Mouse (Mus musculus) urinary bladder, postnatal 36 days (tissue): ENCODE data around the gene Cpped1.

ENCODE experiments used
- DNase-seq, 2 experiments: peaks; one replicate each; pipeline ENCODE4 v3.0.0; 2022; ENCODE audit warnings: low spot score in 2 of 2, mixed read lengths in 1 of 2

Gene Cpped1

DNA sequence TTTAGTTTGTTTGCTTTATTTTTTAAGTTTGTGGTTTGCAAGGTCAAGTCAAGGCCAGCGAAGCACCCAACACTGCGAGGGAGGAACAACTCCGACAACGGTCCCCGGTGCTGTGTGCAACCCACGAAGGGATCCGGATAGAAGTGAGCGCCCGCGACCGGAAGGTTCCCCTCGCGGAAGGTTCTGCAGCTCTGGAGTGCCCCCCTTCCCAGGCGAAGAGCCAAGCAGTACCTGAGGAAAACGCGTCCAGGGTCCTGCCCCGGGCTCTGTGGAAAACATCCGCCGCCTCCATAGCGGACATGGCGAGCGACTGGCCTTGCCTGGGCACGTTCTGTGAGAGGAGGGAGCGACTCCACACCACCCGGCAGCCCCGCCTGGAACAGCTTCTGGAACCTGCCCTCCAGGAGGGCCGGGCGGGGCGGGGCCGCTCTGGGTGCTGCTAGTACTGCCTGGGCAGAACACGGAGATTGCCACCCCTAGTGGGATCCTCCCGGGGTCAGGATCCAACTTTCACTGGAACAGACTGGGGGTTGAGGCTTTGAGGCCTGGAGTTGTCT, at the start of gene Cpped1:
Cpped1 (minus strand) TSS at position 411 of the 557 bp plus-strand sequence.
- peak; percentile 87 to 90 for DNase-seq

GRCm38 (mm10) chr16:11940477-11940876, 31.2 kb upstream of the Cpped1 start:
- peak; percentile 15 to 40 for DNase-seq

DNA sequence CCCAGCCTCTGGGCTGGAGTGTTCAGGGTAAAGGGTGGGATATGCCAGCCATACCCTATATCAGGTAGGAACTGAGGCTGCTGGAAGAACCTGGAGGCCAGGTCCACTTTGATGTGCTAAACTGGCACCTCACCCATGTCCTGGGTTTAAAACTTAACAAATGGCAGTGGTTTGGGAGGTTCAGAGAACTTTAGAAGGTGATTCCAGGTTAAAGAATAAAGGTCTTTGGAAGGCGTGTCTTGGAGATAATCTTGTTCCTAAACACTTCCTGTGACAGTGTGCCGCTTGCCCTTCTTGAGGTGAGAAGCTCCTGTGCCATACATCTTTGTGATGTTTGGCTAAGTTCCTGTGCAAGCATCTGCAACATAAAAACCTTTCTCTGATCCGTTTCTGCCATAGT, 1.6 kb upstream of the Cpped1 start:
- DNase-seq: no peak

- no peak for DNase-seq
Measured at GRCm38 (mm10) chr16:11909817-11910216, 572 bp upstream of the Cpped1 start.

DNA sequence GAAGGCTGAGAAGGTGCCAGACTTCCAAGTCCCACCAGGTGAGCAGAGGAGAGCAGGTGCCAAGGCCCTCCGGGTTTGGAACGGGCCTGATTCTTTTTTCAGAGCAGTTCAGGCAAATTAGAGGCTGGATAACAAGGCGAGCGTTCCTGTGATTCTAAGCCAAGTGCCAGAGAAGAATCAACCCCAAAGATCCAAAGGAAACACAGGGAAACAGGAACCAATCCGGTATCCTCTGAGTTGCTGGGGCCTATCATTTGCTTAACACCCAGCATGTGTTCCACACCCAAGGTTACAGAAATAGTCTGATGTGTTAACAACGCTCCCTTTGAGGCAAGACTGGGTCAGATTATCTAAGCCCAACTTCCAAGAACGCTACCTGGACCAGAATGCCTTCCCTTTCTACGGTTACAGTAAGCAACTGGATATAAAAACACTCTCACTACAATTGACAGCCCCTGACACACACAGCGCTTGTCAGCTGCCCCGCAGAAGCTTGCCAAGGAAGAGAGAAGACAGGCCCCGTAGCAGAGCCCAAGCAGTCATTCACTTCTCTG, 707 bp downstream of the Cpped1 start:
- DNase-seq: no peak

DNA sequence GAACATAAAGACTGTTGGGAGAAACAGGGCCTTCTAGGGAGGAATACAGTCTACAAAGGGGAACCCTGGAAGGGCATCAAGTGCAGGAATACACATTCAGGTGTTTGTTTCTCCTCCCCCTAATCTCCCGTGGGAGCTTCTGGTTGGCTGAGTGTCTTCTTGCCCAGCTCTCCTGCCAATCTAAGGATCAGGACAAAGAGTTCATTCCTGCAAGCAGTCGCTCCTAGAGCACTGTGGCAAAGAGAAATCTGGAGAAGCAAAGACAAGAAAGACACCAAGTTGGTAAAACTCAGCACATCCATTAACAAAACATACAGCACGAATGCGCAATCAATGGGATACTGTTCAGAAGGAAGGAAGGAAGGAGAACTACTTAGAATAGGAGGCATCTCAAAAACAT, 1.4 kb downstream of the Cpped1 start:
- DNase-seq: no peak

DNA sequence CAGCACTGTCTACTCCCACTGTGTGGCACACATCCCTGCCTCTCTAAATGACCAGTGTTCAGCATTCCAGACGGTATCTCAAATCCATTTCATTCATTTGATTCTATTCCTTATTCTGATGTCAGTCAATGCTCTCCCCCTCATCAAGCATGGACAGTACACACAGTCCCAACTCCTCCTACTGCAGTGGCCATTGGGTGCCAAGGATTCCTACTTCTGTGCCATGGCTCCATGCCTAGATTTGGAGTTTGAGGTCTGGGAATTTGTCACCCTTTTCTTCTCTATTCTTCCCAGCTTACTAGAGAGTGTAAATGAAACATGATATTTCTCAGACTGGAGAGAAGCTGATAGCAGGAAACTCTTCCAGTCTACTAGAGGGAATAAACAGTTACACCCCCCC, 2.3 kb downstream of the Cpped1 start:
- DNase-seq: no peak

- DNase-seq: no peak
Measured at GRCm38 (mm10) chr16:11905216-11905615, 4.0 kb downstream of the Cpped1 start.

GRCm38 (mm10) chr16:11902007-11902406, 7.2 kb downstream of the Cpped1 start:
- no peak for DNase-seq

DNA sequence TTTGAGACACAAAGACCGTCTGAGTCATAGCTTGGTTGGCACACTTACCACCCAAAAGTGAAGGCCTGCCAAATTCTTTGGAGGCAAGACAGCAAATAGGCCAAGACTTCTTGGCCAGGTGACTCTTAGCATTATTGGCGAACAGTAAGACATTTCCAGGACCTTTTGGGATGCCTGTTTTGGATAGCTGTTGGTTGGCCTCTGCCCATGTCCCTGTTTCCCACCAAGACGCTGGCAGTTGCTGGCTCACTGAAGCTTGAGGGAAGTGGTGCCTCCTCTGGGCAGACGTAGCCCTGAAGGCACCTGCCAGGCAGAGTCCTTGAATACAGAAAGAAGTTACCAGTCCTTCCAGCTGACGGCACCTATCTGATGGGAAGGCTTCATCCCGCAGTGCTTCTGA, 8.9 kb downstream of the Cpped1 start:
- DNase-seq: peak in 1 of 2 experiments; percentile 9

DNA sequence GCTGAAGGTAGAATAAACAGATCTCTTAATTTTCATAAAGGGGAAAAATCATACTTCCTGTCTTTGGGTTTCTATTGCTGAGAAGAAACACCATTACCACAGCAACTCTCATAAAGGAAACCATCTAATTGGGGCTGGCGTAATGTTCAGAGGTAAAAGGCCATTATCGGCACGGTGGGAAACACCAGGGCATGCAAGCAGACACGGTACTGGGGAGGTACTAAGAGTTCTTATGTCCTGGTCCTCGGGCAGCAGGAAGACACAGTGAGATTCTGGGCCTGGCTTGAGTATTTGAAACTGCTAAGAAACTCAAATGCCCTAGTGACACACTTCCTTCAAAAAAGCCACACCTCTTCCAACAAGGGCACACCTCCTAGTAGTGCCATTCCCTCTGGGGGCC, 12.8 kb downstream of the Cpped1 start:
- no peak for DNase-seq

DNA sequence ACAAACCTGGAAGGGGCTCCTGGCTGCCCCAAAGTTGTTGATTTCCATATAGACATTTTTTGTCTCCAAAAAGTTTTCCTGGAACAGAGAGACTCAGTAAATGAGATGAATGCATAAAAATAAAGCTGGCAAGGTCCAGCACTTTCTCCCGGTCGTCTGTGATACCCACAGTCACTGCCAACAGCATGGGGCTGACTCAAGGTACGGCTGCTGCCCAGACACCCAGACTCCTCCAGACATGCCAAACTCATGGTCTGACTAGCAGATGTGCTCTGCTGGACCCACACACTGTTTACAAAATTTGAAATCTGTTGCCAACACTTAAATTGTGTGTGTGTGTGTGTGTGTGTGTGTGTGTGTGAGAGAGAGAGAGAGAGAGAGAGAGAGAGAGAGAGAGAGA, 14.4 kb downstream of the Cpped1 start:
- DNase-seq: no peak

DNA sequence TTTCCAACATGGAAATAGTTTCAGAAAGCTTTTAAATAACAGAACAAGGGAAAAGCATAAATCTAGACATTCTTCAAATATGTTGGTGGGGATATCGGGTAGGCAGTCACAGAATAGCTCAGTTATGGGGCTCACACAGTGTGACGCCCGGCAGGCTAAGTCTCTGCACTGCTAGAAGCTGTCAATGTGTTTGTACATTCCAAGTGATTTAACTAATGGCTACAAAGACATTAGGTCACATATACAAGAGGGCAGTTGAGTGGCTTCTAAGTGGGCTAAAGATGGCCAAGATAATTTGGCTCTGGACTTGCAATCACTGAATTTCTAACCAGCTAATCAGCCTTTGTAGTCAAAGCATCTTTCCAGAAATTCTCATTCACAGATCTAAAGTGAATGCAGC, 19.1 kb downstream of the Cpped1 start:
- no peak for DNase-seq

- DNase-seq: no peak
Measured at GRCm38 (mm10) chr16:11889741-11890140, 19.5 kb downstream of the Cpped1 start.

DNA sequence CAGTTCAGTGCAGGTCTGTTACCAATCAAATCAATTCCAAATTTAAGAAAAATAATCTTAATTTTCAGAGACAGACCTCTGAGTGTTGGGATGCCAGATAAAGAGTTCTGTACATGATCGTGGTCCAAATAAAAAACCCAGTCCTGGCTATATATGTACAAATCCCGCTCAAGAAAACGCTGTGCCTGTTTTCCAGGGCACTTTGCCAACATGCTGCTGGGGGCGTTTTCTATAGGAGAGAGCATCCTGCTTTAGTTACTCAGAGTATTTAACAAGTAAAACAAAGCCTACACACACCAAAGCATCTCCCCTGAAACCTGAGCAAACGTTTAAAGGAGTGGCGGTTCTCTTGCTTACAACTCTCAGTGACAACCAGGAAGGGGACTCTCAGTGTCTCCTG, 27.4 kb downstream of the Cpped1 start:
- no peak for DNase-seq

- DNase-seq: no peak
Measured at GRCm38 (mm10) chr16:11880461-11880860, 28.8 kb downstream of the Cpped1 start.

DNA sequence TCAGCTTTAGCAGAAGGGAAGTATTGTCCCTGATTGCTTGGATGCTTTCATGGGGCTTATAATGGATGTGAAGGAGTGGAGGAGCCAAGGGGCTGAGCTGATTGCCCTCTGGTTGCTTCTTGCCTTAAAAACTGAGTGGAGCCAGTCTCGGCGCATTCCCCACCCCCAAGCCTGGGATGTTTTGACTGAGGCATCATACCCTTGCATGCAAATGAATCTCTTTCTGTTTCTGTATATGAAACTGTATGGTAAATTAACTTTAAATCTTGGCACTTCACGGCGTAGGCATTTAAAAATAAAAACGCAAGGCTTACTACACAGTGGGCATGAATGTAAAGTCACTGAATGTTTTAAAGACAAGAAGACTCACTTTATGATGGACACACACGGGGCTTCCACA, 30.0 kb downstream of the Cpped1 start:
- DNase-seq: no peak

GRCm38 (mm10) chr16:11875227-11875626, 34.0 kb downstream of the Cpped1 start:
- DNase-seq: no peak

DNA sequence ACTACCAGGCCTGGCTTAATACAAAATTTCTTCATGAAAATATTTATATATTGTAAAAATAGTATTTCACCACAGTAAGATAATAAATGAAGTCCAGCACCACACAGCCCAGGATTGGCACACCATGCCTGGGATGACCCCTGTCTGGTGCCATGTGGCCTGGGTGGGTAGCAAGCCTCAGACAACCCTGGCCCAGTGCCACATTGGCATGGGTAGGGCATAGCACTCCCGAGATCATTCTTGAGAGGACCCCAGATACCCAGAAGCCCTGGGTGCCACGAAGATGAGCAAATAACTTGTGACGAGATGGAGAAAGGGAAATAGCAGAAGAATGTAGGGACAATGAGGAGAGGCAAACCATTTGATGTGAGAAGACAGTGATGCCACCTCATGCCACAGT, 36.0 kb downstream of the Cpped1 start:
- DNase-seq: no peak

- peak; percentile 11 to 37 for DNase-seq
Measured at GRCm38 (mm10) chr16:11868486-11868885, 40.8 kb downstream of the Cpped1 start.

DNA sequence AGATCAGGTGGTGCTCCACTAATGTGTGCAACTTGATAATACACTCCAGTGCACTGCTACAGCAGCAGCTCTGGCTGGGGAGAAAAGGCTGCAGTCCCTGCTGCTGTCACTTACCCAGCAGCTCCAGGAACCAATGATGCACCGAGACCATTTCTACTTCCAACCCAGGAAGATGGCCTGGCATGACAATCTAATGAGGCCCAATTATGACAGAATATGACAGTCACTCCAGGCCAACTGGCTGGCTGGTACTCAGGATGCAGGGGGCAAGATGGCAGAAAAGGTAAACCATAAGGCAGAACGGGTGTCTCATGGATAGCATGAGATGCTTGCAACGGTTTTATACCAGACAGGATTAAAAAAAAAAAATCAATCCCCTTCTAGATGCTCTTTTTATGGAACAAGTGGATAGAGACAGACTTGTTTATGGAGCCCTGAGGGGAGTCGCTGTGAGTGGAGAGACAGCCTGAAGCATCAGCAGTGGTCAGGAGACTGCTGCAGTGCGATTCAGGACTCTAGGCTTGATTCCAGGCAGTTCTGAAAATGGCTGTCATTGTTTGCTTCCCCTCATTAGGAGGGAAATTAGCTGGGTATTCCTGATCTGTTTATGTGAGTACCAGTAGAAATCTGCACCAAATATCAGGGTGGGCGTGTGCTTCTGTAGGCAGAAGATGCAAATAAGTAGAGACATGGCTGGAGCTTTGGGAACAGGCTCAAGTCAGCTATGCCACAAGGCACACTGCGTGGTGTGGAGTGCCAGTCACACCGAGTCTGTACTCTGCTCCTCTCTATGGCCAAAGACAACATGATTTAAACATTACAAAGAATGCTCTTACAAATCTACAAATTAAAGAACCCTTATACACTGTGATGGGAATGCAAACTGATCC, 56.3 kb downstream of the Cpped1 start:
- no peak for DNase-seq

DNA sequence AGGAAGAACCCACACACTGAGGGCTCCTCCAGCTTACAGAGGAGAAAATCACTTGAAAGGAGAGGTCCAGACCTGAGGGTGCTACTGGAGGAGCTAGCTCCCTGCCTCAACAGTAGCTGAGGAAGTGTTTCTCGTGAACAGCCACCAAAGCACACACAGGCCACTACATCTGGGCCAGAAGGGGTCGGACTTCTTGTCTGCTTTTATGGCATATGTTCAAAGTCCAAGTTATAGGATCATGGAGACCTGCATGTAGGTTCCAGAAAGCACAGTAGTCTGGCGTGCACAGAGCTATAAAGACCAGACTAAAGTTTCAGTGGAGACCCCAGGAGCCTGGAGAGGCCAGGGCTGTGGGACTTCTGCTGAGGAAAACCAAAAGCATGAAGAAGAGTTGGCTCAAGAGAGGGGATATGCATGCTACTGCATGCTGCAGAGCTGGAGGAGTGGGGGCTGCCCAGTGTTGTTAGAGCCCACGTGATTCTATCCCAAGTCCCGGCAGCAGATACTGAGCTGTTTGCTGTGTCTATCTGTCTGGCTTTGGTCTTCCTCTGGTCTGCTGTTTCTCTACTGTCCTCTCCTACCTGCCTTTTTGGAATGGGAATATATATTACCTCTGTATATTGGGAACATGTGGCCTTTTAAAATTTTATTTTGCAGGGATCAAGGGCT, 60.1 kb downstream of the Cpped1 start:
- DNase-seq: no peak

GRCm38 (mm10) chr16:11845309-11845708, 63.9 kb downstream of the Cpped1 start:
- no peak for DNase-seq
